Mouse (Mus musculus) testis, adult 2 months (tissue): ENCODE measurements around the gene Gjc1.

Experiments
- CTCF ChIP-seq: fragments of 200-500 bp; IDR thresholded peaks from 2 replicates; pipeline ENCODE4 v1.5.1; 2012; ENCODE audit warnings: low read depth, mild to moderate bottlenecking, inconsistent platforms, low read length, moderate library complexity; ENCODE audit not compliant: control insufficient read depth, insufficient read depth, insufficient replicate concordance
- POLR2A ChIP-seq: fragments of 200-500 bp; IDR thresholded peaks from 2 replicates; pipeline ENCODE4 v1.6.1; 2012; ENCODE audit warnings: low read depth, mild to moderate bottlenecking, inconsistent platforms, low read length, moderate library complexity; ENCODE audit not compliant: control insufficient read depth

GRCm38 (mm10) chr11:102851883-102852282, 32.4 kb upstream of the Gjc1 start:
- peak; percentile 36; the same call in 1 of the 2 replicates for TF ChIP-seq CTCF
- TF ChIP-seq POLR2A = no peak
